Mouse (Mus musculus): ENCODE measurements around the gene Fgfr2.
A peak's percentile ranks its signal among the peaks of the same experiment; 100 is the strongest.

The Fgfr2 gene

GRCm38 (mm10) chr7:130552780-130553179 lies 2570.4 kb downstream of the Fgfr2 start:
- no peak for TF ChIP-seq NANOG (IDR thresholded peaks at IDR 0.05; ENCODE audit: borderline replicate concordance, low read length)
- no peak for TF ChIP-seq POU5F1 (IDR thresholded peaks at IDR 0.05; ENCODE audit: borderline replicate concordance, low read length)
- no peak for TF ChIP-seq CTCF (conservative IDR thresholded peaks at IDR 0.05; ENCODE audit: low read length)
- H3K27me3 ChIP-seq (ENCODE audit: insufficient read depth, low read length) = peaks cover 36% of the 10 kb centered on the region
- no peaks in the 10 kb centered on the region for H3K36me3 ChIP-seq (ENCODE audit: insufficient read depth, low read length)
- H3K9me3 ChIP-seq (ENCODE audit: low read length) = no peaks in the 10 kb centered on the region
- H3K4me1 ChIP-seq (replicated peaks; ENCODE audit: low read depth, low read length) = peaks cover 15% of the 10 kb centered on the region
- no peak overlapping the region for H3K4me3 ChIP-seq (replicated peaks; ENCODE audit: low read length)

- Histone ChIP-seq H3K4me1 (replicated peaks; ENCODE audit: low read depth, low read length) (peaks cover 52% of the 10 kb centered on the region), H3K9me3 (ENCODE audit: low read length) (no peaks in the 10 kb centered on the region), H3K36me3 (ENCODE audit: insufficient read depth, low read length) (peaks cover 32% of the 10 kb centered on the region), H3K4me3 (replicated peaks; ENCODE audit: low read length) (peak overlapping the region; percentile 91), H3K27me3 (ENCODE audit: insufficient read depth, low read length) (peaks cover 5% of the 10 kb centered on the region; the same call in 1 of the 2 replicates)
- TF ChIP-seq CTCF (conservative IDR thresholded peaks at IDR 0.05; ENCODE audit: low read length) (no peak), POU5F1 (IDR thresholded peaks at IDR 0.05; ENCODE audit: borderline replicate concordance, low read length) (no peak), NANOG (IDR thresholded peaks at IDR 0.05; ENCODE audit: borderline replicate concordance, low read length) (no peak)
Observed at GRCm38 (mm10) chr7:130547635-130548175, 2575.4 kb downstream of the Fgfr2 start.

GRCm38 (mm10) chr7:130546791-130547484 lies 2576.2 kb downstream of the Fgfr2 start:
- Histone ChIP-seq H3K27me3 (ENCODE audit: insufficient read depth, low read length) (peaks cover 4% of the 10 kb centered on the region; the same call in 1 of the 2 replicates), H3K9me3 (ENCODE audit: low read length) (no peaks in the 10 kb centered on the region), H3K36me3 (ENCODE audit: insufficient read depth, low read length) (peaks cover 40% of the 10 kb centered on the region), H3K4me1 (replicated peaks; ENCODE audit: low read depth, low read length) (peaks cover 51% of the 10 kb centered on the region), H3K4me3 (replicated peaks; ENCODE audit: low read length) (peak overlapping the region; percentile 91)
- TF ChIP-seq NANOG (IDR thresholded peaks at IDR 0.05; ENCODE audit: borderline replicate concordance, low read length) (no peak), CTCF (conservative IDR thresholded peaks at IDR 0.05; ENCODE audit: low read length) (no peak), POU5F1 (IDR thresholded peaks at IDR 0.05; ENCODE audit: borderline replicate concordance, low read length) (no peak)

GRCm38 (mm10) chr7:130546421-130546790 lies 2576.7 kb downstream of the Fgfr2 start:
- Histone ChIP-seq H3K4me1 (replicated peaks; ENCODE audit: low read depth, low read length) (peaks cover 53% of the 10 kb centered on the region), H3K27me3 (ENCODE audit: insufficient read depth, low read length) (no peaks in the 10 kb centered on the region), H3K36me3 (ENCODE audit: insufficient read depth, low read length) (peaks cover 45% of the 10 kb centered on the region), H3K9me3 (ENCODE audit: low read length) (no peaks in the 10 kb centered on the region), H3K4me3 (replicated peaks; ENCODE audit: low read length) (peak overlapping the region; percentile 91)
- TF ChIP-seq POU5F1 (IDR thresholded peaks at IDR 0.05; ENCODE audit: borderline replicate concordance, low read length) = no peak
- no peak for TF ChIP-seq CTCF (conservative IDR thresholded peaks at IDR 0.05; ENCODE audit: low read length)
- no peak for TF ChIP-seq NANOG (IDR thresholded peaks at IDR 0.05; ENCODE audit: borderline replicate concordance, low read length)

- TF ChIP-seq POU5F1 (IDR thresholded peaks at IDR 0.05; ENCODE audit: borderline replicate concordance, low read length) = no peak
- no peak for TF ChIP-seq CTCF (conservative IDR thresholded peaks at IDR 0.05; ENCODE audit: low read length)
- no peak for TF ChIP-seq NANOG (IDR thresholded peaks at IDR 0.05; ENCODE audit: borderline replicate concordance, low read length)
- peak overlapping the region; percentile 91 for H3K4me3 ChIP-seq (replicated peaks; ENCODE audit: low read length)
- H3K9me3 ChIP-seq (ENCODE audit: low read length) = no peaks in the 10 kb centered on the region
- peaks cover 58% of the 10 kb centered on the region for H3K4me1 ChIP-seq (replicated peaks; ENCODE audit: low read depth, low read length)
- H3K36me3 ChIP-seq (ENCODE audit: insufficient read depth, low read length) = peaks cover 51% of the 10 kb centered on the region
- H3K27me3 ChIP-seq (ENCODE audit: insufficient read depth, low read length) = no peaks in the 10 kb centered on the region
Observed at GRCm38 (mm10) chr7:130545893-130546292, 2577.3 kb downstream of the Fgfr2 start.

GRCm38 (mm10) chr7:130545401-130545800 lies 2577.7 kb downstream of the Fgfr2 start:
- peak overlapping the region; percentile 91 for H3K4me3 ChIP-seq (replicated peaks; ENCODE audit: low read length)
- peaks cover 60% of the 10 kb centered on the region for H3K4me1 ChIP-seq (replicated peaks; ENCODE audit: low read depth, low read length)
- H3K36me3 ChIP-seq (ENCODE audit: insufficient read depth, low read length) = peaks cover 55% of the 10 kb centered on the region
- no peak for TF ChIP-seq CTCF (conservative IDR thresholded peaks at IDR 0.05; ENCODE audit: low read length)
- no peak for TF ChIP-seq NANOG (IDR thresholded peaks at IDR 0.05; ENCODE audit: borderline replicate concordance, low read length)
- no peak for TF ChIP-seq POU5F1 (IDR thresholded peaks at IDR 0.05; ENCODE audit: borderline replicate concordance, low read length)
- no peaks in the 10 kb centered on the region for H3K9me3 ChIP-seq (ENCODE audit: low read length)
- H3K27me3 ChIP-seq (ENCODE audit: insufficient read depth, low read length) = no peaks in the 10 kb centered on the region

- no peak for TF ChIP-seq NANOG (IDR thresholded peaks at IDR 0.05; ENCODE audit: borderline replicate concordance, low read length)
- no peak for TF ChIP-seq POU5F1 (IDR thresholded peaks at IDR 0.05; ENCODE audit: borderline replicate concordance, low read length)
- TF ChIP-seq CTCF (conservative IDR thresholded peaks at IDR 0.05; ENCODE audit: low read length) = no peak
- Histone ChIP-seq H3K4me1 (replicated peaks; ENCODE audit: low read depth, low read length) (peaks cover 66% of the 10 kb centered on the region), H3K9me3 (ENCODE audit: low read length) (no peaks in the 10 kb centered on the region), H3K36me3 (ENCODE audit: insufficient read depth, low read length) (peaks cover 77% of the 10 kb centered on the region), H3K27me3 (ENCODE audit: insufficient read depth, low read length) (no peaks in the 10 kb centered on the region), H3K4me3 (replicated peaks; ENCODE audit: low read length) (no peak overlapping the region)
Observed at GRCm38 (mm10) chr7:130543181-130543580, 2580.0 kb downstream of the Fgfr2 start.

- H3K27me3 ChIP-seq (ENCODE audit: insufficient read depth, low read length) = no peaks in the 10 kb centered on the region
- H3K4me3 ChIP-seq (replicated peaks; ENCODE audit: low read length) = no peak overlapping the region
- H3K4me1 ChIP-seq (replicated peaks; ENCODE audit: low read depth, low read length) = peaks cover 49% of the 10 kb centered on the region
- H3K9me3 ChIP-seq (ENCODE audit: low read length) = no peaks in the 10 kb centered on the region
- H3K36me3 ChIP-seq (ENCODE audit: insufficient read depth, low read length) = peaks cover 99% of the 10 kb centered on the region
- TF ChIP-seq CTCF (conservative IDR thresholded peaks at IDR 0.05; ENCODE audit: low read length) (no peak), POU5F1 (IDR thresholded peaks at IDR 0.05; ENCODE audit: borderline replicate concordance, low read length) (no peak)
Observed at GRCm38 (mm10) chr7:130540176-130540575, 2583.0 kb downstream of the Fgfr2 start.

Measured in E14TG2a.4 (cell line).